Mouse (Mus musculus): ENCODE results near the gene Ms4a15. TPM values are rescaled to one million over a fixed set of nuclear protein-coding genes. Genes with fewer than 3 reads are reported as not detected.

The Ms4a15 gene
- not detected in 2 replicates for total RNA-seq (2015)
- total RNA-seq (2017), result not detected in 2 replicates

DNA sequence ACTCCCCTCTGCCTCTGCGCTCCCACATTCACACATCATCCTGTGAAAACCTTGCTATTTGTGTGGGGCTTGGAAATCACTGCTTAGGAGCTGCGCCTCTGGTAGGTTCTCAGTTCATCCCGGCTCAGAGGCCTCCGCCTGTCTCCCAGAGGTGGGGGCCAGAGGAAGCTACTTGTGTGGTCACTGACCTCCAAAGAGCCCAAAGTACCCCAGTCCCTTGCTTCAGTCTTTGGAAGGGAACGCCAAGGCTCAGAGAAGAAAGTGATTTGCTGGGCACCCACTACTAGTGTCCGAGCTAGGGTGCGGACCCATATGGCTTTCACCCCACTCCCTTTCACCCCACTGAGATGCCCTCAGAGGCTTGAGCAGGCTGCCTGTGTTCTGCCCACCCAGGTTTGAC is at the start of gene Ms4a15:
TSS of gene Ms4a15 (minus strand) at position 101 of the 400 bp plus-strand sequence.
- ATAC-seq (ENCODE audit: poor library complexity, severe bottlenecking), result no peak

DNA sequence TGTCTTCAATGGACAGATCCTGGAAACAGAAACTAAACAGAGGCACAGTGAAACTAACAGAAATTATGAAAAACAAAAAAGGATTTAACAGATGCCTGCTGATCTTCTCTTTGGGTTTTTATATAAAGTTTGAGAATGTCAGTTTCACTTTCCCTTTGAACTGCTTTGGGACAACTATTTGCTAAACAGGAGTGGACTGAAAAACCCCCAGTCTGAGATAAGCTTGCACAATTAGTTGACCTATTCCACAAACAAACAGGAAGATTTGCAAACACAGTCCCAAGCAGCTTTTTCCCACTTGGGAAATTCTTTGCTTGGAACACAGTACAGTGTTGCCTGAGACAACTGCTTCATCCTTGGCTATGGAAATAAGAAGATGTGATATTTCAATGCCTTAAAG is 44.5 kb upstream of the Ms4a15 start:
- ATAC-seq (ENCODE audit: poor library complexity, severe bottlenecking), result no peak

- ATAC-seq (ENCODE audit: poor library complexity, severe bottlenecking), result no peak
Measured at GRCm38 (mm10) chr19:11022382-11022781, 29.3 kb upstream of the Ms4a15 start.

DNA sequence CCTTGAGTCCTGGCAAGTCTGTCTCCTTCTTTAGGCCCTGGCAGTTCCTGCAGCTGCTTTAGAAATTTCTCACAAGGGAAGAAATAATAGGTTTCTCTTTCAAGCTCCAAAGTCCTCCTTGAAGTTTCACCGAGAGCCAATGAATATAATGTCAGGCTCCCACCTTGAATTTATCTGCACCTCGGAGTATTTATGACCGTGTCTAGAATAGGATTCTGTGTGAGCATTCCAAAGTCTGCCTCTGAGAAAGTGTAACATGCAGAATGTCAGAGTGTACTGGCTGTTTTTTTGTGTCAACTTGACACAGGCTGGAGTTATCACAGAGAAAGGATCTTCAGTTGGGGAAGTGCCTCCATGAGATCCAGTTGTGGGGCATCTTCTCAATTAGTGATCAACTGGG is 24.8 kb upstream of the Ms4a15 start, which contains the start of gene Ms4a18:
TSS of gene Ms4a18 (minus strand) at position 141 of the 400 bp plus-strand sequence.
- ATAC-seq (ENCODE audit: poor library complexity, severe bottlenecking), result no peak

DNA sequence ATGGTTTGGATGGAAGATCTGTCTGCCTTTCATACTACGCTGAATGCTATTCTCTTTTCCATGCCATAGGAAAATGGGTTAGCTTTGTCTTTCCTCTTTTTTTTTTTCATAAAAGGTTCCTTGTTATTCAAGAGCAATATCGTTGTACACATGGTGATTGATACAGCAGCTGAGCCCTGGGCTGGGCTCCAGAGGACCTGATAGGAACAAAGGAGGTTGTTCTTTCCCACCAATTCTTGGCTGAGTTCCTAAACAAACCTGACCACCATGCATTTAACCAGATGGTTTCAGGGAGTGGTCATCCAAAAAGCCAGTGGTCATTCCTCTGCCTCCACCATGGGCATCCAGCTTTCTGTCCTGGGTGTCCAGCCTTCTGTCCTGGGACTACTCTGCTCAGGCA is 24.2 kb upstream of the Ms4a15 start:
- no peak for ATAC-seq (ENCODE audit: poor library complexity, severe bottlenecking)

DNA sequence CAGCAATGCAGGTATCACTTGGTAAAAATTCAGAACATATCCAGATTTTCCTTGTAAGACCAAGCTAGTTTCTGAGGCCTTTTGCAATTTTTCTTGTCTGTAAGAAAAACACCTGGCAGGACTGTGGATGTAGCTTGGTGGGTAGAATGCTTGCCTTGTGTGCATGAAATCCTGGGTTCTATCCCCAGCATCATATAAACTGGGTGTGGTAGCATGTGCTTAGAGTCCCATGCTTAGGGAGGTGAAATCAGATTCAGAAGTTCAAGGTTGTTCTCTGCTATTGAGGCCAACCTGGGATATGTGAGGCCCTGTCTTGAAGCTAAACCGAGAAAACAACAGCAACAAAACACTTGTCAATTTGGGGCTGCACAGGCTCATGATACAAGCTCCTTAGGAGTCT is 22.9 kb upstream of the Ms4a15 start:
- no peak for ATAC-seq (ENCODE audit: poor library complexity, severe bottlenecking)

GRCm38 (mm10) chr19:11015468-11015867 is 22.4 kb upstream of the Ms4a15 start:
- ATAC-seq (ENCODE audit: poor library complexity, severe bottlenecking), result no peak

- no peak for ATAC-seq (ENCODE audit: poor library complexity, severe bottlenecking)
Measured at GRCm38 (mm10) chr19:10991911-10992310, 1.1 kb downstream of the Ms4a15 start.

- peak; percentile 45 for ATAC-seq (ENCODE audit: poor library complexity, severe bottlenecking)
Measured at GRCm38 (mm10) chr19:10990751-10991150, 2.3 kb downstream of the Ms4a15 start.

DNA sequence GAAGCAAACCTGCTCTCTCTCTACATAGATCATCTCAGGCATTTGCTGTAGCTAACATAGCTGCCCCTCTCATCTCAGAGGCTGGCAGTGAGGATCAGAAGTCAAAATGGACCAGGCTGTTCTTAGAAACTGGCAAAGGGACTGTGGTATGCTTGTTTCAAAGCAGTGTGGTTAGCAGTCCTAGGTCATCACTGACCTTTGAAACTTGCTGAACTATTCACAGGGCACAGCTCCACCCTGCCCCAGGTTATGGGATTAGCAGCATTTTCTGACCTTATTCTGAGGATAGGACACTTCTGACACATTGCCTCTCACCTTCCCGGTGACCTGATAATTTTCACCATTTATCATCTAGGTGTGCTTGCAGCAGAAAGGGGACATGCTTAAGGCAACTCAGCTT is 4.5 kb downstream of the Ms4a15 start:
- ATAC-seq (ENCODE audit: poor library complexity, severe bottlenecking), result peak; percentile 40; the same call in 1 of the 2 replicates

DNA sequence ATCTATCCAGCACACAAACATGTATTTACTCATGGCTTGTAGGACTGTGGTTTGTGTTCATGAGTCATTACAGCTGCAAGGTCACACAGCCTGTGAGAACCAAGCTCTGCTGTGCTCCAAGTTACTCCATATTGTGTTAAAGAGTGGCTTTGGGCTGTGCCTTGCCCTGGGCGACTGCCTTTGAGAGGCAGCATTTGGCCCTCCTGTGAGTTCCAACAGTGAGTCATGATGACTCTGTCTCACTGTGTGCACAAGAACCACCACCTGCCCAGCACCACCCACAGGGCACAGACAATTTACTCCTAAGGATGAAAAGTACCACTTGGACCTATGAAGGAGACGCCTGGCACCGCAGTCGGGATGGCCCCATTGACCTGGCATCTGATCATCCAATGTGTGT is 7.2 kb downstream of the Ms4a15 start:
- ATAC-seq (ENCODE audit: poor library complexity, severe bottlenecking), result no peak

DNA sequence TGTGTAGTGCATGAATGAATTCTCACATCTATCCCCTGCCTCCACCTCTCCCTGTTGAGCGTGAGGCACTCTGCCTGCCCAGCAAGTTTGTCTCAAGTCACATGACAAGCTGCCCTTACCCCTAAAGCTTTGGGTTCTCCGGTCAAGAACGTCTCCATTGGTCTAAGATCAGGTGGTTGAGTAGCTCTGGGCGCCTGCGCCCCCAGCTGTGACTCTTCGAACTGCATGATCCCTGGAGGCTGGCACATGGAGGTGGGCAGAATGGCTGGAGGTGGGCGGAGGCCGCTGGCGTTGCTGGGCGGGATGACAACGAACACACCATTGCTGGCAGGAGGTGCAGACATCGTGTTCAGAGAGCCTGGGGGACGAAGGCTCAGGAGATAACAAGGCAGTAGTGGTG is 8.5 kb downstream of the Ms4a15 start:
- no peak for ATAC-seq (ENCODE audit: poor library complexity, severe bottlenecking)

- 0 out of 2 replicates have a peak, but pooled peaks have one; percentile 28 for ATAC-seq (ENCODE audit: poor library complexity, severe bottlenecking)
Measured at GRCm38 (mm10) chr19:10983146-10983545, 9.9 kb downstream of the Ms4a15 start.

GRCm38 (mm10) chr19:10980210-10980609 is 12.8 kb downstream of the Ms4a15 start:
- no peak for ATAC-seq (ENCODE audit: poor library complexity, severe bottlenecking)

DNA sequence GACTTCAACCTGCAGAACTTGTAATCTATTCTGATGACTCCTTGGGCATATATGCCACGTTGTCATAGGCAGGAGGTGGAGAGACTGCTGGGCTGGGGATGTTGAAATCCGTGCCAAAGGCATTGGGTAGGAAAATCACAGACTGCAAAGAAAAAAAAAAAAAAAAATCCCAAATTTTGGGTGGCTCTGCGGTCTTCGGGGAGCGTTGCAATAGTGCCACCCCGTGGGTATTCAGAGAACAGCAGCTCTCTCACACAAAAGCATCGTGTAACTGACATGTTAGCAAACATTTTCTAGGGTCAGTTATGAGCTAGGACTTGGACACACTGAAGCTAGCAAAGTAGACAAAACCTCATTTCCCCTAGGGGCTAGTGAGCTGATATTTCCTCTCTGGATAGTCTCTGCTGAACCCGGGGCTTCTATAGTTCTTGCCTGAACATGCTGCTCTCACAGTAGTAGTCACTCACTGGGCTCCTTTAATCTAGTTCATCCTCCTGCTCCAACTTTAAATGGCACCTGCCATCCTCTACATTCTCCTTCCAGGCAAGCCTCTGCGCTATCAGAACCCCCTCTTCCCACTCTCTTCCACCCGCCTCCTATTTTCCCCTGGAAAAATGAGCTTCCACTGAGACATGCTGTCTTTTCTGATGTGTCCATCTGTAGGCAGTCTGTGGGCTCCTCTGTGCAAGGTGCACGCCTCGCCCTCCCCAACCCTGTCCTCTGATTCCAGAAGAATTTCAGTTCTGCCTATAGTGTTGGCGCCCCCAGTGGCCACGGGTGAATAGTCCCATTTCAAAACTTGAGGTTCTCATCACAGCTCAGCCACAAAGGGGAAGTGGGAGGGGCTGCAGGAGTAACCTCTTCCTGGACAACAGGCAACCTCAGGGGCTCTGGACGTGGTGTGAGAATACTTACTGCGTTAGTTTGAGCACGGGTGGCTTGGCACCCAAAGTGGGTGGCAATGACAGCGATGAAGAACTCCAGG is 13.6 kb downstream of the Ms4a15 start:
- ATAC-seq (ENCODE audit: poor library complexity, severe bottlenecking), result peak; percentile 95

GRCm38 (mm10) chr19:10976318-10976717 is 16.7 kb downstream of the Ms4a15 start:
- ATAC-seq (ENCODE audit: poor library complexity, severe bottlenecking), result no peak

GRCm38 (mm10) chr19:10975187-10975586 is 17.9 kb downstream of the Ms4a15 start:
- ATAC-seq (ENCODE audit: poor library complexity, severe bottlenecking), result no peak

- no peak for ATAC-seq (ENCODE audit: poor library complexity, severe bottlenecking)
Measured at GRCm38 (mm10) chr19:10974238-10974865, 18.7 kb downstream of the Ms4a15 start, which contains the start of gene Ms4a10. TSS of gene Ms4a10 (minus strand) at chr19:10974670.

DNA sequence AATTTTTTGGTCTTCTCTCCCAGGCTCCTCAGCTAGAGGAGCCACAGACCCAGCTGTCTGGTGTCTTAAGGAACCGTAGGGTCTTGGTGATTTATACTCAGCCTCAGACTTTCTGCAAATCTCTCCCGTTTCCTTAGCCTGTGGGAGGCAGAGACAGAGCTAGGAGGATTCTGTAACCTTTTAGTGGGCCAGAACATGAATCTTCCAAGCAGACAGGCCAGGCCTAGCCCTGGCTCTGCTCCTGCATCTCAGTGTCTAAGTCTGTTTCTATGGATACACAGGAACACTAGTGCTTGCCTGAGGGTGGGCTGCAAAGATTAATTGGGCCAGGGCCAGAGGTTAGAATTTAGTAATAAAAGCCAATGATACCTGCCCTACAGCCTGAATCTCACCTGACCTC is 19.9 kb downstream of the Ms4a15 start:
- no peak for ATAC-seq (ENCODE audit: poor library complexity, severe bottlenecking)

DNA sequence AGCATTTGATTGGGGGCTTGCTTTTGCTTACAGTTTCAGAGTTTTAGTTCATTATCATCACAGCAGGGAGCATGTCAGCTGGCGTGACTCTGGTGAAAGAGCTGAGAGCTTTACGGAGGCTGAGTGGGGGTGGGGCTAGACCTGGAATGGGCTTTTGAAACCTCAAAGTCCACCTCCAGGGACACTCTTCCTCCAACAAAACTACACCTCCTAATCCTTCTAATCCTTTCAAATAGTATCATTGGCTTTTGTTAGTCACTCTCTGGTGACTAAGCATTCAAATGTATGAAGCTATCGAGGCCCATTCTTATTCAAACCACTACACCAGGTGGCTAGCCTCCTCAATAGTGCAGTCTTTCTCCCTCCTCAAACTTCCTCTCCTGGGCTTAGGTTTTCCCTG is 20.4 kb downstream of the Ms4a15 start:
- ATAC-seq (ENCODE audit: poor library complexity, severe bottlenecking), result no peak

- ATAC-seq (ENCODE audit: poor library complexity, severe bottlenecking), result peak; percentile 15; the same call in 1 of the 2 replicates
Measured at GRCm38 (mm10) chr19:10970457-10970856, 22.6 kb downstream of the Ms4a15 start.

- ATAC-seq (ENCODE audit: poor library complexity, severe bottlenecking), result no peak
Measured at GRCm38 (mm10) chr19:10968578-10968977, 24.5 kb downstream of the Ms4a15 start.
